8 mouse cellular contexts compared by ENCODE assay signal in the genomic region with DNA sequence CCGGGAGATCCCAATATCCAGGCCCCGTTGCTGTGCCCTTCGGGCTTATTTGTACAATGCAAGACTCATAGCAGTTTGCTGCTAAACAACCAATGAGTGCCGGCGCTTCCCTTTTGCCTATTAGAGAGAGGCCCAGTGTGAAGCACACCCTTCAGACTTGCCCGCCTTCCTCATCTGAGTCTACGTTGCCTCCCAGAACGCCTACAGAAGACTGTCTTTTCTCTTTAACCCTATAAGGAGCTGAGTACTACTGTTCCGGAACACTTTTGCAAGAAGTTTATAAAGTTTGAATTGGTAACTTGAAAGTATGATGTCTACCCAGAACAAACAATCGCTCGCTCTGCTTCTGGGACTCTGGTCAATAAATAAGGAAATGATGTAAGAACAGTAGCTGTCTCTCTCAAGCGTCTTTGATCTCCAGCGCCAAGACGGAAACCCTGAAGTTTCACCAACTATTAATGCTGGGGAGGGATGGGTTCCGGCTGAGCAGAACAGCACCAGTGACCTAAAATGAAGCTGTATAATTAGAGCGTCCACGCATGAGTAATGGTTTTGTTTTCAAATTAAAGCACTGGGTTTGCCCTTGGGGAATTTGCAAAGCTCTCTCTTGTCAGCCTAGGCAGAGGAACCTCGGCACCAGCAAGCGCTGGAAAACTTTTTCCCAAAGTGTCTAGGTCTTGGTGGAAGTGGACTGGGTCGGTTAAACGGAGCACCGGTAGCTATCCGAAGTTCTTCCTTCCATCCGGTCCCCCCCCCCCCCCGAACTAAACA. TPM values are rescaled to one million over a fixed set of nuclear protein-coding genes. Genes with fewer than 3 reads are reported as not detected.
DNase-seq lines count a peak whose midpoint lies in the region; ATAC-seq and TF ChIP-seq lines count a peak whose summit lies in the region.

No protein-coding gene starts in this region.

- H3K4me2 ChIP-seq in lung, embryonic 15.5 days, result peak overlapping the region; percentile 74

- no peaks in the 10 kb centered on the region for H3K4me1 ChIP-seq in kidney, adult 2 months (ENCODE audit: control insufficient read depth, insufficient read depth, low read length)
- peaks cover 11% of the 10 kb centered on the region for H3K4me1 ChIP-seq in lung, embryonic 15.5 days

- 2% methylated on average over 25 of the region's 25 CpGs for WGBS in kidney, adult 2 months
- whole genome bisulfite sequencing in lung, embryonic 15.5 days, result 4% methylated on average over 23 of the region's 25 CpGs

- peak overlapping the region; percentile 67 for H3K9ac ChIP-seq in lung, embryonic 15.5 days

- peak; percentile 80 for ATAC-seq in lung, embryonic 15.5 days (ENCODE audit: borderline replicate concordance, extremely low read depth, low FRiP score, low TSS enrichment)
- ATAC-seq in neutrophil, adult 5-6 weeks (ENCODE audit: extremely low read depth, insufficient number of reproducible peaks, low FRiP score, poor library complexity, severe bottlenecking), result peak; percentile 80

- H3K9me3 ChIP-seq in lung, embryonic 15.5 days, result no peaks in the 10 kb centered on the region

- TF ChIP-seq CTCF in kidney, adult 2 months (conservative IDR thresholded peaks at IDR 0.05; ENCODE audit: insufficient read depth, insufficient read length, low read depth, low read length), result no peak

- peak overlapping the region; percentile 98 for H3K4me3 ChIP-seq in kidney, adult 2 months (ENCODE audit: insufficient read depth, low read depth, low read length)
- peak overlapping the region; percentile 63 for H3K4me3 ChIP-seq in lung, embryonic 15.5 days

- H3K27me3 ChIP-seq in kidney, adult 2 months (replicated peaks; ENCODE audit: control insufficient read depth, insufficient read depth, low read length), result no peaks in the 10 kb centered on the region
- no peaks in the 10 kb centered on the region for H3K27me3 ChIP-seq in lung, embryonic 15.5 days

- H3K36me3 ChIP-seq in kidney, adult 2 months (ENCODE audit: control insufficient read depth, insufficient read depth, low read length), result no peaks in the 10 kb centered on the region
- no peaks in the 10 kb centered on the region for H3K36me3 ChIP-seq in lung, embryonic 15.5 days

- peak overlapping the region; percentile 78; the same call in 1 of the 2 replicates for H3K27ac ChIP-seq in kidney, adult 2 months (ENCODE audit: insufficient read depth, low read depth, low read length)
- H3K27ac ChIP-seq in lung, embryonic 15.5 days, result peak overlapping the region; percentile 93

- peak; percentile 65 for DNase-seq in urinary bladder, postnatal 14 days (ENCODE audit: low spot score)
- no peak for DNase-seq in urinary bladder, adult 2 months (ENCODE audit: low spot score)
- peak; percentile 20 for DNase-seq in embryo, embryonic 11.5 days (ENCODE audit: low read depth, low spot score)
- peak; percentile 66 for DNase-seq in heart, adult 8-10 months (ENCODE audit: low spot score)
- DNase-seq in kidney, adult 2 months, result peak; percentile 76
- DNase-seq in thymus, postnatal 25 days, result peak; percentile 62

- no peak for TF ChIP-seq POLR2A in kidney, adult 2 months (IDR thresholded peaks at IDR 0.05; ENCODE audit: low read depth, low read length)

RNA-seq across cellular contexts. Expression of a gene that starts 0.7 kb away (rescaled TPM):
- 99.8 TPM in 2 replicates for polyA plus RNA-seq in urinary bladder, adult 2 months (2012; rRNA removed)
- 10 to 100 TPM; 15.2 to 19.9 (median 18.5) TPM for total RNA-seq in heart, adult 8-10 months (2022)
- 14.1 and 16.3 TPM in 2 replicates for polyA plus RNA-seq in kidney, adult 2 months (2012; rRNA removed)
- 49.4 and 54.4 TPM in 2 replicates for polyA plus RNA-seq in lung, embryonic 15.5 days (2015; fragmentation: Nextera tagmentation; extraction: Ambion mirVana)
- total RNA-seq in neutrophil, adult 5-6 weeks (2017), result 37.7 and 39.7 TPM in 2 replicates

RNA-seq across cellular contexts. Expression of a gene that starts 41.4 kb away (rescaled TPM):
- polyA plus RNA-seq in urinary bladder, adult 2 months (2012; rRNA removed), result 50.1 and 51.9 TPM in 2 replicates
- total RNA-seq in heart, adult 8-10 months (2022), result 10 to 100 TPM; 20.0 to 29.5 (median 25.0) TPM
- polyA plus RNA-seq in kidney, adult 2 months (2012; rRNA removed), result 8.7 and 11.4 TPM in 2 replicates
- 18.9 and 23.0 TPM in 2 replicates for polyA plus RNA-seq in lung, embryonic 15.5 days (2015; fragmentation: Nextera tagmentation; extraction: Ambion mirVana)
- total RNA-seq in neutrophil, adult 5-6 weeks (2017), result 0.61 and 2.9 TPM in 2 replicates
